Mouse (Mus musculus): ENCODE measurements at regions not wholly inside any gene's neighbourhood (a gene's known extent, or its start where the extent isn't known, plus 50 kb on each side); places are given as distances from the start of the nearest gene placed in this dataset.

GRCm38 (mm10) chr3:34781770-34782169 lies 131.6 kb downstream of the Sox2 start:
- no peak for TF ChIP-seq GATA1 (IDR thresholded peaks at IDR 0.05; ENCODE audit: borderline replicate concordance, low read length)
- TF ChIP-seq CTCF (IDR thresholded peaks at IDR 0.05; ENCODE audit: low read depth, low read length), result no peak

All from G1E (cell line).